Mouse (Mus musculus): ENCODE data around the gene Lrr1.
A peak's percentile ranks its signal among the peaks of the same experiment; 100 is the strongest.
"Not testable (repeated sequence)": the region's sequence is repeated elsewhere in the genome, so short reads cannot be mapped to it uniquely, and the experiment has no call there.

Lrr1 gene

GRCm38 (mm10) chr12:69163586-69163985, 5.0 kb upstream of the Lrr1 start:
- not testable (repeated sequence) for DNase-seq (ENCODE audit: low read depth, low spot score)

- no peak for DNase-seq (ENCODE audit: low read depth, low spot score)
Measured at GRCm38 (mm10) chr12:69164904-69165303, 3.7 kb upstream of the Lrr1 start.

- DNase-seq (ENCODE audit: low read depth, low spot score): not testable (repeated sequence)
Measured at GRCm38 (mm10) chr12:69166861-69167581, 1.6 kb upstream of the Lrr1 start.

- DNase-seq (ENCODE audit: low read depth, low spot score): no peak
Measured at GRCm38 (mm10) chr12:69167656-69168460, 756 bp upstream of the Lrr1 start.

GRCm38 (mm10) chr12:69171307-69171706, 2.7 kb downstream of the Lrr1 start:
- no peak for DNase-seq (ENCODE audit: low read depth, low spot score)

- DNase-seq (ENCODE audit: low read depth, low spot score): no peak
Measured at GRCm38 (mm10) chr12:69175975-69176374, 7.4 kb downstream of the Lrr1 start.

DNA sequence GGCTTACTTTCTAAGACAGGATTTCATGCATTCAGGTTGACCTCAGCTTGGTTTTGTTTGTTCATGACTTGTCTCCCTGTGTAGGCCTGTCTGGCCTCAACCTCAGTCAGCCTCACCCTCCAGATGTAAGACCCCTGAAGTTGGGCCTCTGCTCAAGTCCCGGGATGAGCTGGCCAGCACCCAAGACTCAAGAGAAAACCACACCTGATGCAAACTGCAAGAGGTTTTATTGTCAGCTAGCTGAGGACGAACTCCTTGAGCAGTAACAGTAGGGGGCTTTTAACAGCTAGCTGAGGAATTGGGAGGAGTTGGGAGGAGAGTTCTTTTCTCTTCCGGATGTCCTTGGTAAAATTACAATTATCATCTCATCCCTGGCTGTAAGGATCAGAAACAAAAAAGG, 8.9 kb downstream of the Lrr1 start:
- DNase-seq (ENCODE audit: low read depth, low spot score): no peak

DNA sequence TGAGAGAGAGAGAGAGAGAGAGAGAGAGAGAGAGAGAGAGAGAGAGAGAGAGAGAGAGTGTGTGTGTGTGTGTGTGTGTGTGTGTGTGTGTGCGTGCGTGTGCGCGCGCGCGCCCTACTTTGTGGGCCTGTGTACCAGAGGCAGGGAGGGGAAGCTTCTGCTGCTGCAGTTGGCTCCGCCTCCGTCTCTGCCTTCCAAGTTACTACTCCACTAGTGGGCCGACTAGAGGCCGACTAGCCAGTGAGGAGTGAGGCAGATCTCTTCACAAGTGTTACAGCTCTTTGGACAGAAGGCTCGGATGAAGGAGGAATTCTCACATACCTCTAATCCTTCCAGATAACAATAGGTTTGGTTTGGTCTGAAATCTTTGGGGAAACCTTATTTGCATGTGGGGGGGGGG, 10.8 kb downstream of the Lrr1 start:
- DNase-seq (ENCODE audit: low read depth, low spot score): no peak

- DNase-seq (ENCODE audit: low read depth, low spot score): no peak
Measured at GRCm38 (mm10) chr12:69181800-69182199, 13.2 kb downstream of the Lrr1 start.

DNA sequence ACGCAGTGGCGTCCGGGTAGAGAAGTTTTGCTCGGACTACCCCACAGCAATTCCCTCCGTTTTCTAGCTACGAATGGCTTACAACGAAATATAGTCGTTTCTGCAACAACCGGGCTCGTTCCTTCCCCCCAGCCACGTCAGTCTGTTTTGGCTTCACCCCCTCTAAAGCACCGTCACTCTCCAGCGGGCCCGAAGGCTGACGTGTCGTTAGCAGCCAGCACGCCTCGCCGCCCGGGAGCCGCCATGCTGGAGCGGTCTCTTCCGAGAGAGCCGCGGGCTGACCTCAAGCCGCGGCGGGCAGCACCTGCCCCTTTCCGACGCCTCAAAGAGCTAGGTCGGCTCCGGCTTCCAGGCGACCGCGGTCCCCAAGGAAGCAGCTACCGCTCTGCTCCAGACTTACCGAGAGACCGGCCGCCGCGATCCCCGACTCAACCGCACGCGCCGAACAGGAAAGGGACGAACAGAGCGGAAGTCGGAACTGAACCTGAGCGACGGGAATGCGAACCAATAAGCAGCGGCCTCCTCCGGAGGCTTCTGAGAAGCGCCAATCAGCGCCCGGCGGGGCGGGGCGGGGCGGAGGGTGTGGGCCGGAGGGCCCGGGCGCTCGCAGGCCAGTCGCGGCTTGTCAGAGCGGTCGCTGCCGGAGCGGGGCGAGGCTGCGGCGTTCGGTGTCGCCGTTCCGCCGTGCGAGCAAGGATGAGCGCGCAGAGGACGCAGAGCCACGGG, 15.1 kb downstream of the Lrr1 start, which contains the start of the genes Rpl36al and Mgat2:
TSS of gene Rpl36al (minus strand) at position 501 of the 726 bp plus-strand sequence.
TSS of gene Mgat2 (plus strand) at position 575 of the 726 bp plus-strand sequence.
- peak; percentile 94 for DNase-seq (ENCODE audit: low read depth, low spot score)

DNA sequence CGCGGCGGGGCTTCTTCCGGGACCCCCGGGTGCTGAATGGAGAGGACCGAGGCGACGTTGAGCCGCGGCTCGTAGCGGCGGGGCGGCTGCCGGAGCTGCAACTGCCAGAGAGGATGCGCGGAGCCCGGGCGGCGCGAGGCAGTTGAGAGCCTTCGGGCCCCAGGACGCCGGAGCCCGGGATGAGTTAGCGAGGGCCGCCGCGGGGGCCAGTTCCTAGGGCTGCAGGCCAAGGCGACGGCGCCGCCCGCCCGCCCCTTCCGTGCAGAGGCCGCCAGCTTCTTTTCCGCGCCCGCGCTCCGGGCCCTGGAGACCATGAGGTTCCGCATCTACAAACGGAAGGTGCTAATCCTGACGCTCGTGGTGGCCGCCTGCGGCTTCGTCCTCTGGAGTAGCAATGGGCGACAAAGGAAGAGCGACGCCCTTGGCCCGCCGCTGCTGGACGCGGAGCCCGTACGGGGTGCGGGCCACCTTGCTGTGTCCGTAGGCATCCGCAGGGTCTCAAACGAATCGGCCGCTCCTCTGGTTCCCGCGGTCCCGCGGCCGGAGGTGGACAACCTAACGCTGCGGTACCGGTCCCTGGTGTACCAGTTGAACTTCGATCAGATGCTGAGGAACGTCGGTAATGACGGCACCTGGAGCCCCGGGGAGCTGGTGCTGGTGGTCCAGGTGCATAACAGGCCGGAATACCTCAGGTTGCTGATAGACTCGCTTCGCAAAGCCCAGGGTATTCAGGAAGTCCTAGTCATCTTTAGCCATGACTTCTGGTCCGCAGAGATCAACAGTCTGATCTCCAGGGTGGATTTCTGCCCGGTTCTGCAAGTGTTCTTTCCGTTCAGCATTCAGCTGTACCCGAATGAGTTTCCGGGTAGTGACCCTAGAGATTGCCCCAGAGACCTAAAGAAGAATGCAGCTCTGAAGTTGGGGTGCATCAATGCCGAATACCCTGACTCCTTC, 16.0 kb downstream of the Lrr1 start:
- no peak for DNase-seq (ENCODE audit: low read depth, low spot score)

- DNase-seq (ENCODE audit: low read depth, low spot score): no peak
Measured at GRCm38 (mm10) chr12:69185371-69185770, 16.8 kb downstream of the Lrr1 start.

- no peak for DNase-seq (ENCODE audit: low read depth, low spot score)
Measured at GRCm38 (mm10) chr12:69186811-69187471, 18.3 kb downstream of the Lrr1 start.

- no peak for DNase-seq (ENCODE audit: low read depth, low spot score)
Measured at GRCm38 (mm10) chr12:69190074-69190473, 21.5 kb downstream of the Lrr1 start.

- no peak for DNase-seq (ENCODE audit: low read depth, low spot score)
Measured at GRCm38 (mm10) chr12:69190522-69190921, 21.9 kb downstream of the Lrr1 start.

DNA sequence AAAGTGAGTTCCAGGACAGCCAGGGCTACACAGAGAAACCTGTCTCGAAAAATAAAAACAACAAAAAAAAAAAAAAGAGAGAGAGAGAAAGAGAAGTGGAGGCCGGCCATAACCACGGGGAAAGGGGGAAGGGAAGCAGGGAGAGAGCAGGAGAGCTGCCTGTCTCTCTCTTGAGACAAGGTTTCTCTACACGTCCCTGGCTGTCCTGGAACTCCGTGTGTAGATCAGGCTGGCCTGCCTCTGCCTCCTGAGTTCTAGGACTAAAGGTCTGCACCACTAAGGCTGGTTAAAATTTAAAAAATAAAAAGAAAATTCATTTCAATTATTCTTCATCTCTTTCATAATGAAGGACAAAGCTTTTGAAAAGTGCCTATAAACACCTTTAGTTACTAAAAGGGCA, 22.8 kb downstream of the Lrr1 start:
- no peak for DNase-seq (ENCODE audit: low read depth, low spot score)

DNA sequence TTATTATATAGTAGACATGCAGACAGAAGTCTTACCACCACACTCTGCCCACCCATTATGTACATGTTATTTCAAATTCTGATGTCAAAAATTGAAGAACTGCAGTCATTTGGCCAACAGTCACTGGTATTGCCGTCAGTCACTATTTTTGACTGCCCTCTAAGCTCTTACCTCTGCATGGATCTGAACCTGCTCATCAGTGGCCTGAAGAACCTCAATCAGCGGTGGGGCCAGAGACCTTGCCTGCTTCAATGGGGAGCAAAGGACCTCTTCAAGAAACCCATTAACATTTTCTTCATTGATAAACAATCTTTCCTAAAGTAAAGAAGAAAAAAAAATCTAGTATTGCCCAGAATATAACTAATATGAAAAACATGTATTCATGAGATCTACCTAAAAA, 24.0 kb downstream of the Lrr1 start:
- DNase-seq (ENCODE audit: low read depth, low spot score): no peak

GRCm38 (mm10) chr12:69196444-69197377, 28.1 kb downstream of the Lrr1 start, which contains the start of gene Gm49383:
TSS of gene Gm49383 (minus strand) at chr12:69197104.
- peak; percentile 52 for DNase-seq (ENCODE audit: low read depth, low spot score)
